Comparison of ENCODE assay signal across 27 mouse cellular contexts in the genomic region with DNA sequence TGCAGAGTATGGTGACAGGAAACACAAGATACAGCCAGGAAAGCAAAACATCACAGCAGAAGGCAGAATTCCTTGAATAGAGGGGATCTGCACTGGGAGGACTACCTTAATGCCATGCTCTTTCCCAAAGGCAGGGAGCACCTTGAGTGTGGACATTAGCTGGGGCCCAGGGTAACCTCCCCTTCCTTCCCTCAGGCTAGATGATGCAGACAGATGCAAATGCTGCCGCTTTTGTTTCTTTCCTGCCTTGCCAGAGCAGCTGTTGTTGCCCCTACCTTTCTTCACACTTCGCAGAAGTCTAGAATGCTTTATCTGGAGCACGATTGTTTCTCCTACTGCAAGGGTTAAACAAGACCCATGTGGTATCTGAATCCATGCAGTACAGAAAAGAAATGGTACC. TPM values are rescaled to one million over a fixed set of nuclear protein-coding genes. Genes with fewer than 3 reads are reported as not detected.
DNase-seq lines count a peak whose midpoint lies in the region; ATAC-seq and TF ChIP-seq lines count a peak whose summit lies in the region.
"Had no signal": no experiment of that assay in that cellular context is flagged by ENCODE, and none has a peak within 500 bp of the region (broad histone marks: within the 10 kb centered on the region; RNA-seq: fewer than 3 reads in every experiment).

No protein-coding gene starts in this region.

- H3K36me3 ChIP-seq in megakaryocyte, embryonic 14.5 days (replicated peaks; ENCODE audit: low read length), result no peaks in the 10 kb centered on the region
- H3K36me3 ChIP-seq: embryonic facial prominence, embryonic 13.5 days; embryonic facial prominence, embryonic 15.5 days; forebrain, embryonic 10.5 days; forebrain, embryonic 12.5 days had no signal

- DNase-seq in ES-CJ7 (ENCODE audit: low read depth, low spot score) (peak; percentile 44), R1 (ENCODE audit: low read depth, low spot score) (peak; percentile 40)
- DNase-seq in lung, adult 2 months, result no peak
- DNase-seq in right cerebral cortex, postnatal 10 days (ENCODE audit: low spot score in 2 of 2), result no peak
- no peak for DNase-seq in cerebellum, postnatal 4 days (ENCODE audit: low spot score in 2 of 2)
- DNase-seq: adrenal gland, adult 8-10 months; adrenal gland, postnatal 14 days; adrenal gland, postnatal 36 days; cerebellum, adult 11-12 months; cerebellum, adult 2 months; cerebellum, adult 9-10 months; cerebellum, postnatal 10 days; cerebellum, postnatal 25 days; embryo, embryonic 11 days had no signal

- TF ChIP-seq POLR2A in olfactory bulb, adult 2 months (IDR thresholded peaks at IDR 0.05; ENCODE audit: insufficient read depth, low read depth, low read length), result no peak
- TF ChIP-seq POLR2A in lung, adult 2 months (IDR thresholded peaks at IDR 0.05; ENCODE audit: borderline replicate concordance, extremely low read depth, low read depth, low read length), result no peak

- ATAC-seq in megakaryocyte, adult 5-6 weeks (ENCODE audit: poor library complexity, severe bottlenecking), result no peak
- ATAC-seq: activated CD4-positive, CD25-positive, alpha-beta regulatory T cell, adult 4 months; forebrain, embryonic 14.5 days; forebrain, embryonic 16.5 days; Patski had no signal

- no peaks in the 10 kb centered on the region for H3K9me3 ChIP-seq in megakaryocyte, embryonic 14.5 days
- H3K9me3 ChIP-seq: embryonic facial prominence, embryonic 13.5 days; embryonic facial prominence, embryonic 15.5 days; forebrain, embryonic 10.5 days; forebrain, embryonic 12.5 days; G1E had no signal

- WGBS in olfactory bulb, adult 2 months, result 35% methylated on average over 3 of the region's 3 CpGs
- WGBS in lung, adult 2 months, result 70% methylated on average over 3 of the region's 3 CpGs

- H3K27ac ChIP-seq in olfactory bulb, adult 2 months (ENCODE audit: insufficient read depth, low read depth, low read length), result 0 out of 2 replicates have a peak overlapping the region, but pooled peaks have one; percentile 8
- H3K27ac ChIP-seq: embryonic facial prominence, embryonic 13.5 days; embryonic facial prominence, embryonic 15.5 days; forebrain, embryonic 10.5 days; forebrain, embryonic 12.5 days had no signal

- peaks cover 40% of the 10 kb centered on the region for H3K4me1 ChIP-seq in megakaryocyte, embryonic 14.5 days
- peaks cover 4% of the 10 kb centered on the region for H3K4me1 ChIP-seq in olfactory bulb, adult 2 months (ENCODE audit: control insufficient read depth, insufficient read depth, low read length)
- H3K4me1 ChIP-seq in lung, adult 2 months (ENCODE audit: control insufficient read depth, insufficient read depth, low read length), result no peaks in the 10 kb centered on the region; the same call in 1 of the 2 replicates
- H3K4me1 ChIP-seq: embryonic facial prominence, embryonic 15.5 days; forebrain, embryonic 12.5 days had no signal

- TF ChIP-seq CTCF in olfactory bulb, adult 2 months (IDR thresholded peaks at IDR 0.05; ENCODE audit: insufficient read depth, low read depth, low read length), result no peak
- no peak for TF ChIP-seq CTCF in lung, adult 2 months (IDR thresholded peaks at IDR 0.05; ENCODE audit: insufficient read depth, low read length)

- peak overlapping the region; percentile 18 for H3K4me3 ChIP-seq in megakaryocyte, embryonic 14.5 days (replicated peaks)
- H3K4me3 ChIP-seq in olfactory bulb, adult 2 months (ENCODE audit: insufficient read depth, low read depth, low read length), result no peak overlapping the region
- no peak overlapping the region for H3K4me3 ChIP-seq in lung, adult 2 months (replicated peaks; ENCODE audit: extremely low read depth, low read depth, low read length)
- H3K4me3 ChIP-seq: embryonic facial prominence, embryonic 13.5 days; embryonic facial prominence, embryonic 15.5 days; erythroblast, embryonic 14.5 days; forebrain, embryonic 10.5 days; forebrain, embryonic 12.5 days had no signal

- no peaks in the 10 kb centered on the region for H3K27me3 ChIP-seq in megakaryocyte, embryonic 14.5 days (replicated peaks)
- H3K27me3 ChIP-seq: embryonic facial prominence, embryonic 13.5 days; embryonic facial prominence, embryonic 15.5 days; forebrain, embryonic 12.5 days; Patski had no signal

RNA-seq across cellular contexts. Expression of a gene that starts 34.6 kb away (rescaled TPM):
- 1.3 and 4.9 TPM in 2 replicates for polyA plus RNA-seq in megakaryocyte, embryonic 14.5 days (2012; ENCODE audit: insufficient read depth, low replicate concordance)
- total RNA-seq in megakaryocyte, adult 5-6 weeks (2015), result 18.2 and 19.4 TPM in 2 replicates
- 30.9 and 37.6 TPM in 2 replicates for total RNA-seq in megakaryocyte, adult 5-6 weeks (2017)
- polyA plus RNA-seq in olfactory bulb, adult 2 months (2012; ENCODE audit: insufficient read depth, insufficient read length, low replicate concordance, missing spikeins), result not detected in 2 replicates
- 1.7 and 2.0 TPM in 2 replicates for polyA plus RNA-seq in lung, adult 2 months (2012; rRNA removed)

Comparison
In these comparisons a context has a peak if more than half of its experiments do, and no peak if none do; other contexts are left out.
1. DNase-seq: peak in ES-CJ7 (single experiment) and R1 (single experiment); none in lung, adult 2 months (single experiment), right cerebral cortex, postnatal 10 days (0 of 2) and cerebellum, postnatal 4 days (0 of 2).